Mouse (Mus musculus) 3T3-L1 (cell line): Measurements from ENCODE around the gene Gm11007.
"Not testable (repeated sequence)": the region's sequence is repeated elsewhere in the genome, so short reads cannot be mapped to it uniquely, and the experiment has no call there.

ENCODE experiments used
- DNase-seq: peaks from one replicate; pipeline ENCODE4 v3.0.0-alpha.2; 2015; ENCODE audit warnings: low read depth, low spot score

The Gm11007 gene

GRCm38 (mm10) chr2:175643678-175644077, at the start of gene Gm11007:
Gene Gm11007, plus strand, starts transcription at chr2:175643978.
- not testable (repeated sequence) for DNase-seq
